Mouse (Mus musculus) splenic B cell, adult 2 months (primary cell): ENCODE measurements at regions not wholly inside any gene's neighbourhood (a gene's known extent, or its start where the extent isn't known, plus 50 kb on each side); places are given as distances from the start of the nearest gene placed in this dataset.

Experiments
- DNase-seq: peaks from one replicate; pipeline ENCODE4 v3.0.0-alpha.2; 2011; ENCODE audit warnings: low read depth, low spot score
- H3K27me3 ChIP-seq: 2 replicates; pipeline ENCODE4 v1.6.1; 2012; ENCODE audit warnings: mild to moderate bottlenecking, low read length, moderate library complexity, mixed read lengths; ENCODE audit not compliant: control insufficient read depth, poor library complexity, insufficient read depth, severe bottlenecking
- H3K36me3 ChIP-seq: 2 replicates; pipeline ENCODE4 v1.6.1; 2012; ENCODE audit warnings: mild to moderate bottlenecking, low read length, moderate library complexity, mixed read lengths; ENCODE audit not compliant: control insufficient read depth, poor library complexity, insufficient read depth, severe bottlenecking

DNA sequence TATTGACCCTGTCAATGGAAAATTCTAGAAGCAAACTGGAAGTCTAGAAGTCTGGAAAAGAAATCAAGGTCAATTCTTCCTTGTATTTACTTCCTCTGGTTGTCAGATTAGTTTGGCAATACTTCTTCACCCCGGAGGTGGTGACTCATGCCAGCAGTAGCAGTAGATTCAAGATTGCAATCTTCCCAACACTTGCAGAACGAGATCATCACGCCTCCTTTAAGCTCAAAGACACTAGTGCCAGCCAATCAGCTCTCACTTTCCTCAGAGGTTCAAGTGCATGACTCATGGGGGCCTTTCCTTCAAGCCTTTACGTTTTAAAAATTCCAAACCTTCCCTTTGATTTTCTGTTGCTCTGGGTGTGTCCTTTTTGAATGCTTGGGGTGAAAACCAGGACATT lies 64.9 kb upstream of the Rps6ka3 start:
- H3K27me3 ChIP-seq: no peaks in the 10 kb centered on the region
- no peak for DNase-seq
- H3K36me3 ChIP-seq: no peaks in the 10 kb centered on the region

DNA sequence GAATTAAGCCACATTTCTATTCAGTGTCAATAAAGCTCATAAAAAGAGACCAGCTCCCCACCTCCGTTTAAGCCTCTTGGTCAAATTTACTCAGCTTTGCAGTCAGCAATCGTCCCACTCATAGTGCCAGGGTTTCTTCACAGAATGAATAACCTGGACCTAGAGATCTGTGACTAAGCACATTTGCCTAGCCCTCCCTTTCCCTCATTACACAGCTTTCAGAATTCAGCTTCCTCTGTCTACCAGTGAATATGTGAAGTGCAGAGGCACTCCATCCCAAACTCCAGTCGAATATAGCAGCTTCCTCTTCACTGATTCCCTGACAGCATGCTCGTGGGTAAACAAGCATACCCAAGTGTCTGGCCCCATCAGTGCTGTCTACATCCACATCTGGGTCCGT lies 54.3 kb upstream of the Rps6ka3 start:
- Histone ChIP-seq H3K36me3 (no peaks in the 10 kb centered on the region), H3K27me3 (no peaks in the 10 kb centered on the region)
- no peak for DNase-seq

GRCm38 (mm10) chrX:159156976-159157375 lies 53.1 kb upstream of the Rps6ka3 start:
- H3K36me3 ChIP-seq: no peaks in the 10 kb centered on the region
- no peaks in the 10 kb centered on the region for H3K27me3 ChIP-seq
- no peak for DNase-seq

DNA sequence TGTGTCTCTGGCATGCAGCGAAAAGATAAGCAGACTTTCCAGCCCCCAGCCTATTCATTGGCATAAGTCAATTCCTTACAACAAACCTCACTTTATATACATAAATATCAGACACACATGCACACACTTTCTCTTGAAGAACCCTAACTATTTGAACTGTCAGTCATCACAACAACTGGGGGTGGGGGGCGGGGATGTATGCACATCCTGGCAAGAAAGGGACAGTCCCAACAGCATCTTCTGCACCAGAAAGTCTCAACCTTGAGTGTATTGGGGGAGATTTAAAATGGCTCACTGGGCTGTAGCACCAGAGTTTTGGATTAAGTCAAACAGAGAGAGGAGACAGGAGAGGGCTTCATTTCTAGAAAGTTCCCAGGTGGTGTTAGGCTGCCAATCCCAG lies 50.4 kb upstream of the Rps6ka3 start:
- no peaks in the 10 kb centered on the region for H3K36me3 ChIP-seq
- no peaks in the 10 kb centered on the region for H3K27me3 ChIP-seq
- peak; percentile 2 for DNase-seq
